Mouse (Mus musculus): Measurements from ENCODE around the gene Parm1. TPM values are rescaled to one million over a fixed set of nuclear protein-coding genes. Genes with fewer than 3 reads are reported as not detected.

Gene Parm1
- polyA plus RNA-seq, 1 experiment from 2014 or later: 1.1 TPM

DNA sequence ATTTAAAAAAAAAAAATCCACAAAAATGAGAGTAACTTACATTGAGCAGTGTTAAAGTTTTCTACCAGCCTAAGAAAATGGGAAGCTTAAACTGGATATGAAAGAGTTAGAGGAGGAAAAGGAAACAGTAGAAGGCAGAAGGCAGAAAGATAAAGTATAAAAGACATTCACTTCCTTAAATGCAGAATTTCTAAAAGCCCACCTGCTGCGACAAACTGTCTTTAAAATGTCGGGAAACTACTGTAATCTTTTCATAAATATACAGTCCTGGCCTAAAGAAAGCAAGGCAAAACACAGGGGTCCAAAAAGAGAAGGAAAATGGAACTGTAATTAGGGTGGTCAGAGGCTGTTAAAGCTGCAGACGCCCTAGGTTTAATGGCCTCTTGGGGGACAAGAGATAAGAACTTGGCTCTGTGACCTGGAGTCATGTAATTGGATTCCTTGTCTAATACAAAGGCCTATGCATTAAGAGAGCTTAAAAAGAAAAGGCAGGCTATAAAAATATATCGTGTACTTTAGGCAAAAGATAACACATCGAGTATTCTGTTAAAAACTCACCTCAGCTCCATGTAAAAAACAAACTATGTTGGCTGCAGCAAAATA lies 13.0 kb upstream of the Parm1 start:
- H3K4me3 ChIP-seq (ENCODE audit: low read depth, low read length): no peak overlapping the region
- no peak for ATAC-seq (ENCODE audit: low read depth)
- no peaks in the 10 kb centered on the region for H3K9me3 ChIP-seq (replicated peaks; ENCODE audit: control insufficient read depth, low read length)
- H3K27me3 ChIP-seq (ENCODE audit: control insufficient read depth, insufficient read depth, low read depth, low read length): no peaks in the 10 kb centered on the region
- 26% methylated on average over 5 of the region's 5 CpGs for WGBS (ENCODE audit: insufficient replicate concordance)
- no peak overlapping the region for H3K27ac ChIP-seq (ENCODE audit: low read length)
- H3K4me2 ChIP-seq (ENCODE audit: low read depth, low read length): no peak overlapping the region
- no peaks in the 10 kb centered on the region for H3K4me1 ChIP-seq (ENCODE audit: control insufficient read depth, low read depth, low read length)
- no peaks in the 10 kb centered on the region for H3K36me3 ChIP-seq (ENCODE audit: control insufficient read depth, insufficient read depth)
- no peak overlapping the region for H3K9ac ChIP-seq (ENCODE audit: low read depth, low read length)

DNA sequence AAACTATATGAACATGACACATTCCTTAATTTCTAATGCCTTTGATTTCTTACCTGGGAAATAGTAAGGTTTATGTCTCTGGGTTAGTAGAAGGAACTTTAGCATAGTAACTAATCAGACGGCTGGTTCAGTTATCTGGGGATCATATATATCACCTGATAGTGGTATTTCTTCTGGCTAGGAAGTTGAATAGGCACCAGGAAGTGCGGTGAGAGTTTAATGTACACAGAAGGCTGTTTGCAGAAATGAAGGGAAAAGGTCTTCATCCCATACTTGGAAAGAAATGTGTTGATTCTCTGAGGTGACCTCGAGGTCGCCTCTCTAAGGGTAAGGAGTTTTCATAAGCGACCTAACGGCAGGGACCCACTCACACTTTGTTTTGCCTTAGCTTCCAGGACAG lies 338 bp upstream of the Parm1 start:
- H3K4me3 ChIP-seq (ENCODE audit: low read depth, low read length): no peak overlapping the region
- no peaks in the 10 kb centered on the region for H3K9me3 ChIP-seq (replicated peaks; ENCODE audit: control insufficient read depth, low read length)
- no peak overlapping the region for H3K27ac ChIP-seq (ENCODE audit: low read length)
- peaks cover 15% of the 10 kb centered on the region for H3K27me3 ChIP-seq (ENCODE audit: control insufficient read depth, insufficient read depth, low read depth, low read length)
- H3K36me3 ChIP-seq (ENCODE audit: control insufficient read depth, insufficient read depth): no peaks in the 10 kb centered on the region
- ATAC-seq (ENCODE audit: low read depth): no peak
- WGBS (ENCODE audit: insufficient replicate concordance): 12% methylated on average over 6 of the region's 6 CpGs
- H3K4me2 ChIP-seq (ENCODE audit: low read depth, low read length): no peak overlapping the region
- H3K9ac ChIP-seq (ENCODE audit: low read depth, low read length): no peak overlapping the region
- peaks cover 5% of the 10 kb centered on the region; the same call in 1 of the 2 replicates for H3K4me1 ChIP-seq (ENCODE audit: control insufficient read depth, low read depth, low read length)

DNA sequence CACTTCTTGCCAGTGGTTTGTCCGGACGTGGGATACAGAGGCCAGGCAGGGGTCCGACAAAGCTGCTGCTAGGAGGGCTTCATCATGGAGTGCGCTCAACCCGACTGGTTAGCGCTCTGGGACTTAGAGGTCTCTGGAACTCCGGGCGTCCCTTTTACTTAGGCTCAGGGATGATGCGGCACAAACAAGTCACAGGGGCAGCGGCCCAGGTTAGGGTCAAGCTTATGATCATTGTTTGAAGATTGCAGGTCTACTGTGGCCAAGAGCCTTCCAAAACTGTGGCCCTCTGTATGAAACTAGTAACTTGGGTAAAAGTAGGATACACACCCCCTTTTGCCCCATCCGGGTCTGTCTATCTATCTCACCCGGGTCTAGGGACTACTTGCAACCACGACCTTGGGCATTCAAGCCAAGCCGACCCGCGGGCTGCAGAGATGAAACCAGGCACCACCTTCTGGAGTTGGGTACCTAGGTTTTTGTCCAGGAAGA lies 931 bp downstream of the Parm1 start:
- Histone ChIP-seq H3K4me1 (ENCODE audit: control insufficient read depth, low read depth, low read length) (peaks cover 5% of the 10 kb centered on the region; the same call in 1 of the 2 replicates), H3K36me3 (ENCODE audit: control insufficient read depth, insufficient read depth) (no peaks in the 10 kb centered on the region), H3K4me2 (ENCODE audit: low read depth, low read length) (peak overlapping the region; percentile 51), H3K27me3 (ENCODE audit: control insufficient read depth, insufficient read depth, low read depth, low read length) (peaks cover 15% of the 10 kb centered on the region), H3K9me3 (replicated peaks; ENCODE audit: control insufficient read depth, low read length) (no peaks in the 10 kb centered on the region), H3K4me3 (ENCODE audit: low read depth, low read length) (peak overlapping the region; percentile 45), H3K27ac (ENCODE audit: low read length) (no peak overlapping the region), H3K9ac (ENCODE audit: low read depth, low read length) (no peak overlapping the region; the same call in 1 of the 2 replicates)
- 2% methylated on average over 16 of the region's 16 CpGs for WGBS (ENCODE audit: insufficient replicate concordance)
- ATAC-seq (ENCODE audit: low read depth): no peak

DNA sequence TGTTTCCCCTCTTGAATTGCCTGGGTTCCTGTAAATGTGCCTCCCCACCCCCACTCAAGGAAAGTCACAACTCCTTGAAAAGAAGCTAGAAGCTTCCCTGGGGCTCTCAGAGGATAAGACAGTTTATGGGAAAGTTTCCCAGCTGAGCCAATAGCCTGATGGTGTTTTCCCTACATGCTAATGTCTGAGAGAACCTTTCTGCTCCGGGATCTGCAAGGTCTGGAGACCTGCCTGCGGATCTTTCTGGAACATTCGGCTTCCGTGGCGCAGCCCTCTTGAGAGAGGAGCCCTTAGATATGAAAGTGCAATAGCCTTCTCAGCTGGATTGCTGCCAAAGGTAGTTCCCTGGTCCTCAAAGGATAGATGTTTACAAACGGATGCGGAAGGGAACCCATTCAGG lies 1.5 kb downstream of the Parm1 start:
- Histone ChIP-seq H3K4me1 (ENCODE audit: control insufficient read depth, low read depth, low read length) (peaks cover 5% of the 10 kb centered on the region; the same call in 1 of the 2 replicates), H3K36me3 (ENCODE audit: control insufficient read depth, insufficient read depth) (no peaks in the 10 kb centered on the region), H3K9me3 (replicated peaks; ENCODE audit: control insufficient read depth, low read length) (no peaks in the 10 kb centered on the region), H3K4me3 (ENCODE audit: low read depth, low read length) (no peak overlapping the region; the same call in none of the 2 replicates), H3K9ac (ENCODE audit: low read depth, low read length) (no peak overlapping the region), H3K27ac (ENCODE audit: low read length) (no peak overlapping the region), H3K27me3 (ENCODE audit: control insufficient read depth, insufficient read depth, low read depth, low read length) (peaks cover 15% of the 10 kb centered on the region), H3K4me2 (ENCODE audit: low read depth, low read length) (peak overlapping the region; percentile 51)
- 16% methylated on average over 7 of the region's 7 CpGs for WGBS (ENCODE audit: insufficient replicate concordance)
- no peak for ATAC-seq (ENCODE audit: low read depth)

DNA sequence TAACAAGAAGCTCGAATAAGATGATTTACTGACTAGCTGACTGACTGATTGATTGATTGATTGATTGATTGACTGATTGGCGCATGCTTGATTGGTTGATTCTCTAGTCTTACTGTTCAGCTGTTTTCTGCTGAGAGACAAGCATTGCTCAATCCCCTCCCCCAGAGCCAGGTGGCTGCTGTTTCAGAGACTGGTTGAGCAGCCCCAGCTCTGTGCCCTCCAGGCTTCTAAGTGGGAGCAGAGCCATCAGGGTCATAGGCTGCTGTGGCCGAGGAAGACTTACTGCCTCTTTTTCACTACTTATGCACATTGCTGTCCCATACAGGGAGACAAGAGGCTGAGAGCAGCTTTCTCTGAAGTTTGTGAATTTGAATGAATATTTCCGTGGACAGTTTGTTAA lies 2.1 kb downstream of the Parm1 start:
- Histone ChIP-seq H3K36me3 (ENCODE audit: control insufficient read depth, insufficient read depth) (no peaks in the 10 kb centered on the region), H3K27ac (ENCODE audit: low read length) (no peak overlapping the region), H3K27me3 (ENCODE audit: control insufficient read depth, insufficient read depth, low read depth, low read length) (peaks cover 15% of the 10 kb centered on the region), H3K4me1 (ENCODE audit: control insufficient read depth, low read depth, low read length) (peaks cover 5% of the 10 kb centered on the region; the same call in 1 of the 2 replicates), H3K9me3 (replicated peaks; ENCODE audit: control insufficient read depth, low read length) (no peaks in the 10 kb centered on the region), H3K9ac (ENCODE audit: low read depth, low read length) (no peak overlapping the region), H3K4me2 (ENCODE audit: low read depth, low read length) (no peak overlapping the region), H3K4me3 (ENCODE audit: low read depth, low read length) (no peak overlapping the region)
- WGBS (ENCODE audit: insufficient replicate concordance): 37% methylated on average over 4 of the region's 4 CpGs
- no peak for ATAC-seq (ENCODE audit: low read depth)

DNA sequence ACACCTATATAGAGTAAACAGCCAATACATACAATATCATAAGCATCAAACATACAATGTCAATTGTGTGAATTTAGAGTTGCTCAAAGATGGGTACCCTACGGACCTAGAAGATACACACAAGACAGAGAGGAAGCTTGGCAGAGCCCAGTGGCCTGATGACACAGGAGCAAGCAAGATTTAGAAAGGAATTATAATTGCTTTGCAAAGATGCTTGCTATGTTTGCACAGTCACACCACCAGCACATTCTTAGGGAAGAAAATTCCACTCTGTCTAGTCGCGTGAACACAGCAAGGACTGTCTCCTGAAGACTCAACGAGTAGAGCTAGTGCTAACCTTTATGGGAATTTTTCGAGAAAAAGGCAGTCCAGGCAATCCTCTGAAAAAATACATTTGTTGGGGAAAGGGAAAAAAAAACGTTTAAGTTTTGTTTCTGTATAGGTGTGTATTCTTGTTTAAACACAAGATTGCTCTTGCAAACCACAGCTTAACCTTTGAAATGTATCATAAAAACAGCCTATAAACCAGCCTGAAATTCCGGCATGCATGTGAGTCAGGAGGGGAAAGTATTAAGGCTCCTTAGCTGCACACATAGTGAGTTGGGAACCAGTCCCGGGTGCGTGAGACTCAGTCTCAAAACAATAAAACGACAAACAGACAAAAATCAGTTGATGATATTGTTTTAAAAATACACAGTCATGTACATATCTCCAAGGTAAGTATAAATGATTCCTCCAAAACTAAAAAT lies 15.5 kb downstream of the Parm1 start:
- Histone ChIP-seq H3K27me3 (ENCODE audit: control insufficient read depth, insufficient read depth, low read depth, low read length) (no peaks in the 10 kb centered on the region), H3K27ac (ENCODE audit: low read length) (no peak overlapping the region), H3K4me3 (ENCODE audit: low read depth, low read length) (no peak overlapping the region), H3K4me2 (ENCODE audit: low read depth, low read length) (no peak overlapping the region), H3K9ac (ENCODE audit: low read depth, low read length) (no peak overlapping the region), H3K4me1 (ENCODE audit: control insufficient read depth, low read depth, low read length) (no peaks in the 10 kb centered on the region), H3K9me3 (replicated peaks; ENCODE audit: control insufficient read depth, low read length) (no peaks in the 10 kb centered on the region), H3K36me3 (ENCODE audit: control insufficient read depth, insufficient read depth) (no peaks in the 10 kb centered on the region)
- ATAC-seq (ENCODE audit: low read depth): no peak
- WGBS (ENCODE audit: insufficient replicate concordance): 61% methylated on average over 10 of the region's 10 CpGs

DNA sequence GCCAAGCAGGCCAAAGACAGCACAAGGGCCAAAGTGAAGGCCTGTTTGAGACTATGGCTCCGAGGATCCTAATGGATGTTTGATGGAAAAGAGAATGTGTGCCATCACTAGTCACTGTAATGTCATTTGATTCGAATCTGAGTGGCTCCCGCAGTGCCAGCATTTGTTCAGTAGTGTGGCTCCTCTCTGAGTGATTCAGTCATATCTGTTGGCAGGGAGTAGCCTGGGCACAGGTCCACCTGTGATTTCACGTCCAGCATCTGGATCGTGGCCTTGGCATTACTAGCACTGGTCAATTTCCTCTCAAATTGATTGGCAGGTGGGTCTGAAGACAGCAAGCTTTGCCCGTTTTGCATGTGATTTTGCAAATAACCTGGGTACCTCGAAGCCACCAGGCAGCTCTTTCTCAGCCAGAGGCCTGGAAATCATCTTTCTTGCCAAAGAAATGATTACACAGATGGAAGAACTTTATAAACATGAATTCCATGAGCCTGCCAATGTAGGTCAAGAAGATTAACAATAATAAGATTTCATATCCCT lies 41.7 kb downstream of the Parm1 start:
- Histone ChIP-seq H3K9me3 (replicated peaks; ENCODE audit: control insufficient read depth, low read length) (no peaks in the 10 kb centered on the region), H3K4me3 (ENCODE audit: low read depth, low read length) (no peak overlapping the region), H3K36me3 (ENCODE audit: control insufficient read depth, insufficient read depth) (no peaks in the 10 kb centered on the region), H3K27me3 (ENCODE audit: control insufficient read depth, insufficient read depth, low read depth, low read length) (no peaks in the 10 kb centered on the region), H3K27ac (ENCODE audit: low read length) (no peak overlapping the region), H3K4me1 (ENCODE audit: control insufficient read depth, low read depth, low read length) (no peaks in the 10 kb centered on the region), H3K9ac (ENCODE audit: low read depth, low read length) (no peak overlapping the region), H3K4me2 (ENCODE audit: low read depth, low read length) (no peak overlapping the region)
- whole genome bisulfite sequencing (ENCODE audit: insufficient replicate concordance): 64% methylated on average over 7 of the region's 7 CpGs
- no peak for ATAC-seq (ENCODE audit: low read depth)

DNA sequence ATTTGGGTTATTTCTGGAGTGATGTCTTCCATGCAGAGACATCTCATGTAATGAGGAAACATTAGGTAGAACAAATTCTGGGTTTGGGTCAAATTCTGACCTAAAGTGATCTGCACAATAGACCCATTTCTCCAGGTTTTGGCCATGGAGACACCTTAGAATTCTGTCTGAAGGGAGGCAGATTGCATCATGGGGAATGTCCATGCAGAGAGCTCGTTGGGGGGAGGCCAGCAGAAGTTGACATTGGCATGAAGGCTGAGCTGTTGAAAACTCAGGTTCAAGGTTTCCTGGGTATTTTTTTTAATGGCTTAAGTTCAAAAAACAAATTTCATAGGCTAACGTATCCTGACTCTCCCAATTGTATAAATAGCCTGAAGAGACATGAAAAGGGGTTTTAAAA lies 42.3 kb downstream of the Parm1 start:
- 50% methylated on average over 2 of the region's 2 CpGs for WGBS (ENCODE audit: insufficient replicate concordance)
- no peak overlapping the region for H3K4me3 ChIP-seq (ENCODE audit: low read depth, low read length)
- no peak overlapping the region for H3K9ac ChIP-seq (ENCODE audit: low read depth, low read length)
- no peaks in the 10 kb centered on the region for H3K36me3 ChIP-seq (ENCODE audit: control insufficient read depth, insufficient read depth)
- H3K27ac ChIP-seq (ENCODE audit: low read length): no peak overlapping the region
- H3K9me3 ChIP-seq (replicated peaks; ENCODE audit: control insufficient read depth, low read length): no peaks in the 10 kb centered on the region
- no peaks in the 10 kb centered on the region for H3K4me1 ChIP-seq (ENCODE audit: control insufficient read depth, low read depth, low read length)
- H3K27me3 ChIP-seq (ENCODE audit: control insufficient read depth, insufficient read depth, low read depth, low read length): no peaks in the 10 kb centered on the region
- H3K4me2 ChIP-seq (ENCODE audit: low read depth, low read length): no peak overlapping the region
- no peak for ATAC-seq (ENCODE audit: low read depth)

DNA sequence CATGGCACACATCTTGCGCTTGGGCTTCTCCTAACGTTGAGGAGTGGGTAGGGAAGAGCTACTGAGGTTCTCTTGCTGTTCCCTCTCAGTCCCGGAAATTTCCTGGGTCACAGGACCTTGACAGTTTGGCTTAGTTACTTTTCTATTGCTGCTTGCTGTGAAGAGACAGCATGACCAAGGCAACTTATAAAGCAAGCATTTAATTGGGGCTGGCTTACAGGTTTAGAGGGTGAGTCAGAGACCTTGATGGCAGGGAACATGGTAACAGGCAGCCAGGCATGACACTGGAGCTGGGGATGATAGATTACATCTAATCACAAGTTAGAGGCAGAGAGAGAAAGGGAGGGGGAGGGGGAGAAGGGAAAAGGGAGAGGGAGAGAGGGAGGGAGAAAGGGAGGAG lies 44.0 kb downstream of the Parm1 start:
- no peaks in the 10 kb centered on the region for H3K9me3 ChIP-seq (replicated peaks; ENCODE audit: control insufficient read depth, low read length)
- WGBS (ENCODE audit: insufficient replicate concordance): 62% methylated on average over 3 of the region's 3 CpGs

More for the DNA sequence above, 44.0 kb downstream of the Parm1 start:
- H3K36me3 ChIP-seq (ENCODE audit: control insufficient read depth, insufficient read depth): no peaks in the 10 kb centered on the region
- H3K27ac ChIP-seq (ENCODE audit: low read length): no peak overlapping the region
- H3K9ac ChIP-seq (ENCODE audit: low read depth, low read length): no peak overlapping the region
- no peaks in the 10 kb centered on the region for H3K27me3 ChIP-seq (ENCODE audit: control insufficient read depth, insufficient read depth, low read depth, low read length)
- ATAC-seq (ENCODE audit: low read depth): no peak
- no peak overlapping the region for H3K4me3 ChIP-seq (ENCODE audit: low read depth, low read length)
- H3K4me2 ChIP-seq (ENCODE audit: low read depth, low read length): no peak overlapping the region
- H3K4me1 ChIP-seq (ENCODE audit: control insufficient read depth, low read depth, low read length): no peaks in the 10 kb centered on the region

Data from liver, embryonic 16.5 days (tissue).